Mouse (Mus musculus) liver, adult 2 months (tissue): ENCODE data around the gene 4930402F06Rik. TPM values are rescaled to one million over a fixed set of nuclear protein-coding genes. Genes with fewer than 3 reads are reported as not detected.
A peak's percentile ranks its signal among the peaks of the same experiment; 100 is the strongest.

Experiments used
- DNase-seq: peaks from one replicate; pipeline ENCODE4 v3.0.0-alpha.2; 2011; ENCODE audit warnings: low read depth, low spot score; ENCODE audit errors: extremely low read depth
- H3K27ac ChIP-seq: fragments of 200-500 bp; replicated peaks from 2 replicates; pipeline ENCODE4 v1.5.1; 2012; ENCODE audit warnings: low read depth, mild to moderate bottlenecking, control low read depth, inconsistent platforms, low read length; ENCODE audit not compliant: insufficient read depth
- H3K27me3 ChIP-seq: fragments of 200-500 bp; 2 replicates; pipeline ENCODE4 v1.6.1; 2012; ENCODE audit warnings: mild to moderate bottlenecking, moderate library complexity, low read length, inconsistent platforms; ENCODE audit not compliant: control insufficient read depth, insufficient read depth
- H3K36me3 ChIP-seq: fragments of 200-500 bp; 2 replicates; pipeline ENCODE4 v1.6.1; 2012; ENCODE audit warnings: low read length, inconsistent platforms; ENCODE audit not compliant: control insufficient read depth, insufficient read depth
- H3K4me1 ChIP-seq: fragments of 200-500 bp; 2 replicates; pipeline ENCODE4 v1.6.1; 2011; ENCODE audit warnings: low read length; ENCODE audit not compliant: control insufficient read depth, insufficient read depth
- H3K4me3 ChIP-seq: fragments of 200-500 bp; 2 replicates; pipeline ENCODE4 v1.5.1; 2011; ENCODE audit warnings: low read depth, mild to moderate bottlenecking, control low read depth, low read length, moderate library complexity; ENCODE audit not compliant: insufficient read depth
- H3K79me2 ChIP-seq: fragments of 200-500 bp; 2 replicates; pipeline ENCODE4 v1.6.1; 2012; ENCODE audit warnings: inconsistent platforms, mild to moderate bottlenecking, low read length, moderate library complexity; ENCODE audit not compliant: control insufficient read depth, insufficient read depth
- H3K9ac ChIP-seq: fragments of 200-500 bp; 2 replicates; pipeline ENCODE4 v1.6.1; 2012; ENCODE audit warnings: low read depth, mild to moderate bottlenecking, control low read depth, inconsistent platforms, low read length
- CTCF ChIP-seq: fragments of 200-500 bp; IDR thresholded peaks from 2 replicates; pipeline ENCODE4 v1.5.1; 2011; ENCODE audit warnings: low read depth, low read length, control low read depth
- POLR2A ChIP-seq: fragments of 200-500 bp; IDR thresholded peaks from 2 replicates; pipeline ENCODE4 v1.6.1; 2011; ENCODE audit warnings: low read length, control low read depth; ENCODE audit not compliant: insufficient read depth; ENCODE audit errors: extremely low read depth
- WGBS: fragments of 180-500 bp; shearing (Covaris S2); methylation state at CpG from one replicate; pipeline ENCODE4 v1.1.7; 2018; 5-methylcytosine and 5-hydroxymethylcytosine counted together
- polyA plus RNA-seq: library from polyadenylated mRNA; depleted of rRNA; stranded (reverse); fragments of >200 nt; gene quantifications from 2 replicates; pipeline ENCODE4 v1.2.3, GENCODE M21; 2012; rRNA removed
- total RNA-seq: library from RNA; depleted of rRNA; stranded (reverse); fragments of >200 nt; gene quantifications from 2 replicates; pipeline ENCODE4 v1.2.3, GENCODE M21; 2014; rRNA removed

Gene 4930402F06Rik
- total and polyA plus RNA-seq, 2 experiments = not detected

GRCm38 (mm10) chr2:35328064-35328792, 68.7 kb downstream of the 4930402F06Rik start:
- Histone ChIP-seq H3K36me3 (peaks cover 7% of the 10 kb centered on the region; the same call in 1 of the 2 replicates), H3K27me3 (no peaks in the 10 kb centered on the region), H3K27ac (no peak overlapping the region), H3K4me3 (no peak overlapping the region), H3K4me1 (peaks cover 11% of the 10 kb centered on the region), H3K9ac (no peak overlapping the region), H3K79me2 (peaks cover 4% of the 10 kb centered on the region; the same call in 1 of the 2 replicates)
- TF ChIP-seq POLR2A (no peak), CTCF (no peak)
- 46% methylated on average over 11 of the region's 11 CpGs for WGBS
- peak; percentile 58 for DNase-seq

- Histone ChIP-seq H3K36me3 (peaks cover 12% of the 10 kb centered on the region; the same call in 1 of the 2 replicates), H3K9ac (no peak overlapping the region), H3K4me3 (no peak overlapping the region), H3K4me1 (peaks cover 7% of the 10 kb centered on the region), H3K27ac (no peak overlapping the region), H3K27me3 (no peaks in the 10 kb centered on the region), H3K79me2 (peaks cover 4% of the 10 kb centered on the region; the same call in 1 of the 2 replicates)
- 63% methylated on average over 10 of the region's 10 CpGs for WGBS
- no peak for DNase-seq
- TF ChIP-seq CTCF = no peak
- TF ChIP-seq POLR2A = no peak
Observed at GRCm38 (mm10) chr2:35327583-35327982, 69.4 kb downstream of the 4930402F06Rik start.

GRCm38 (mm10) chr2:35326931-35327330, 70.0 kb downstream of the 4930402F06Rik start:
- peaks cover 12% of the 10 kb centered on the region; the same call in 1 of the 2 replicates for H3K36me3 ChIP-seq

DNA sequence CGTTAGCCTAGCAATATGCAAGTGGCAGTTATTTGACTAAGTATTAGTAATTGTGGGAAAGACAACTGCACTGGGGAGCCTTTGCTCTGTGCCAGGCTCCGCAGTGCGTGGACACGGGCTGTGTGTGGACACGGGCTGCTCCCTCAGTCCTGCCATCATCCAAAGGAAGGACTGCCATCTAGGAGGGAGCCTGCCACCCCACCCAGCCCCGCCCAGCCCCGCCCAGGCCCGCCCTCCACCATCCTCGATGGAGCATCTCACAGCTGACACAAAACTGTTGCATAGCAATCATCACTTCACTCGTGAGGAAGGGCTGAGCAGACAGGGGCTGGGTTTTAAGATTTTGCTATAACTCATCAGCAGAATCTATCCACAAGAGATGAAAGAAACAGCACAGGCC, 71.0 kb downstream of the 4930402F06Rik start:
- 88% methylated on average over 10 of the region's 10 CpGs for WGBS
- H3K27ac ChIP-seq = no peak overlapping the region
- no peaks in the 10 kb centered on the region for H3K27me3 ChIP-seq
- DNase-seq = no peak
- no peak overlapping the region for H3K4me3 ChIP-seq
- peaks cover 16% of the 10 kb centered on the region; the same call in 1 of the 2 replicates for H3K36me3 ChIP-seq
- TF ChIP-seq POLR2A = no peak
- TF ChIP-seq CTCF = no peak
- no peak overlapping the region for H3K9ac ChIP-seq
- H3K4me1 ChIP-seq = peaks cover 7% of the 10 kb centered on the region
- no peaks in the 10 kb centered on the region for H3K79me2 ChIP-seq

More at GRCm38 (mm10) chr2:35326931-35327330, 70.0 kb downstream of the 4930402F06Rik start:
- H3K4me3 ChIP-seq = no peak overlapping the region
- WGBS = 64% methylated on average over 1 of the region's 1 CpGs
- peaks cover under 1% of the 10 kb centered on the region; the same call in 1 of the 2 replicates for H3K79me2 ChIP-seq
- no peaks in the 10 kb centered on the region for H3K27me3 ChIP-seq
- peak; percentile 18 for DNase-seq
- H3K9ac ChIP-seq = no peak overlapping the region
- TF ChIP-seq POLR2A (no peak), CTCF (no peak)
- peaks cover 7% of the 10 kb centered on the region for H3K4me1 ChIP-seq
- 0 out of 2 replicates have a peak overlapping the region, but pooled peaks have one; percentile 10 for H3K27ac ChIP-seq

Other genes with a start within 250 kb of the 4930402F06Rik start
- 109 and 112 TPM in 2 replicates for gene Rab14, start 196.1 kb downstream of the 4930402F06Rik start, total RNA-seq
- gene Rab14, start 196.1 kb downstream of the 4930402F06Rik start, polyA plus RNA-seq = 246 and 305 TPM in 2 replicates
- 16.9 and 22.8 TPM in 2 replicates for gene Gsn, start 140.8 kb downstream of the 4930402F06Rik start, total RNA-seq
- gene Gsn, start 140.8 kb downstream of the 4930402F06Rik start, polyA plus RNA-seq = 20.9 and 22.5 TPM in 2 replicates
- gene Stom, start 60.2 kb downstream of the 4930402F06Rik start, total RNA-seq = 42.4 and 46.7 TPM in 2 replicates
- gene Stom, start 60.2 kb downstream of the 4930402F06Rik start, polyA plus RNA-seq = 34.2 and 40.3 TPM in 2 replicates
- not detected in 2 replicates for gene 4930568D16Rik, start 29.4 kb downstream of the 4930402F06Rik start, total RNA-seq
- gene 4930568D16Rik, start 29.4 kb downstream of the 4930402F06Rik start, polyA plus RNA-seq = not detected in 2 replicates
- gene Ggta1, start 66.1 kb upstream of the 4930402F06Rik start, total RNA-seq = 3.5 and 3.8 TPM in 2 replicates
- 0.70 and 1.3 TPM in 2 replicates for gene Ggta1, start 66.1 kb upstream of the 4930402F06Rik start, polyA plus RNA-seq
- gene Dab2ip, start 161.1 kb upstream of the 4930402F06Rik start, total RNA-seq = 4.1 and 5.4 TPM in 2 replicates
- gene Dab2ip, start 161.1 kb upstream of the 4930402F06Rik start, polyA plus RNA-seq = 8.4 and 8.6 TPM in 2 replicates